Mouse (Mus musculus) 3T3-L1 (cell line): Measurements from ENCODE around the gene Usp12.

Experiments
- DNase-seq: peaks from one replicate; pipeline ENCODE4 v3.0.0-alpha.2; 2015; ENCODE audit warnings: low read depth, low spot score

The Usp12 gene

DNA sequence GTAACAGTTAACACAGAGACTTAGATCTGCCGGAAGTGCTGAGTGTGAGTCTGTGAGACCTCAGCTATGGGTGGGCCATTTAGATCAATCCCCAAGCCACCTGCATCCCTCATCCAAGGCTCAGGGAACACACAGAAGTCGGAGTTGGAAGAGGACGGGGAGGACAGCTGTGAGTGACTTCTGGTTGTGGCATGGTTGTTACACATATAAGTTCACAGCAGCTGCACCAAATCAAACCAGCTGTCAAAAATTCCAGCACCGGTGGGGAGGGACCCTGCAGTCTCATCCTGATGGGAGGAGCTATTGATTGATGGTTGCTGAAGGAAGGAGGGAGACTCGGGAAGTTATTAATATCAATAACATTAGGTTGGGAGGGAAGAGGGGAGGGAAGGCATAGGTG, 99.3 kb downstream of the Usp12 start:
- no peak for DNase-seq

- DNase-seq: no peak
These were observed 101.8 kb downstream of the Usp12 start for GRCm38 (mm10) chr5:146692976-146693361.

DNA sequence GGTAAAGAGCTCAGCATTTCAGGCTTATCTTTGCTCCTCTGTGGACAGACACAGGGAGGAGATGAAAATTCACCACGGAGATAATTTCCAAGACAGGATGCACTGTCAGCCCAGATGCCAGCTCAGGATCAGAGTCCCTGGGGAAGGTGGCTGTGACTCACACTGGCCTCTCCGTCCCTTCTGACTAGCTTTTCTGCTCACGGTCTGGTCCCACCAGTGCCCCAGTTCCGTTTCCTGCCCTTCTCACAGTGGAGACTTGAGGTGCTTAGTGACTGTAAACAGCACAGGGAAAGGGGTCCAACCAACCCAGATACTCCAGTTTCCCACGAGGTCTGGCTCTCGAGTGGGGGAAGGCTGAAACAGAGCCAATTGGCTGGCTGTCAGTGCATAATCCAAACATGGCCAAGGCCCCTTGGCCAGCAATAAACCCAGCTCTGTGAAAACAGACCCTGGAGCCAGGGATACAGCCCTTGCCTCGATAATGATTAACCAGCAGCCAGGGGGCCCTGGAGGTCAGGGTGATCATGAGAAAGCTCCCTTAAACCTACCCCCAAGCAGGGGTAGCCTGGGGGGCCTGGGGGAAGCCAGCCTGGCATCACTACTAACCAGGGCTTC, 102.3 kb downstream of the Usp12 start:
- peak; percentile 82 for DNase-seq

- DNase-seq: peak; percentile 84
These were observed 103.1 kb downstream of the Usp12 start for GRCm38 (mm10) chr5:146691745-146692144.

- DNase-seq: no peak
These were observed 107.1 kb downstream of the Usp12 start for GRCm38 (mm10) chr5:146687541-146688313.

GRCm38 (mm10) chr5:146686954-146687353, 107.9 kb downstream of the Usp12 start:
- no peak for DNase-seq
